Mouse (Mus musculus): ENCODE measurements around the gene Zfp689. TPM values are rescaled to one million over a fixed set of nuclear protein-coding genes. Genes with fewer than 3 reads are reported as not detected.
"Not testable (repeated sequence)": the region's sequence is repeated elsewhere in the genome, so short reads cannot be mapped to it uniquely, and the experiment has no call there.

Gene Zfp689
- polyA plus RNA-seq, 1 experiment from 2014 or later = 17.6 TPM

- no peak for ATAC-seq
- peak overlapping the region; percentile 97 for H3K27ac ChIP-seq (ENCODE audit: low read length)
- peak overlapping the region; percentile 72 for H3K4me3 ChIP-seq (ENCODE audit: low read depth, low read length)
- H3K36me3 ChIP-seq (ENCODE audit: control insufficient read depth, insufficient read depth, low read length) = peaks cover 21% of the 10 kb centered on the region
- H3K4me2 ChIP-seq (ENCODE audit: low read length) = peak overlapping the region; percentile 94
- no peaks in the 10 kb centered on the region for H3K9me3 ChIP-seq (replicated peaks; ENCODE audit: control insufficient read depth, low read length, poor library complexity, severe bottlenecking)
- H3K4me1 ChIP-seq (ENCODE audit: control insufficient read depth, insufficient read depth, low read length) = peaks cover 23% of the 10 kb centered on the region
- WGBS = 3% methylated on average over 7 of the region's 7 CpGs
- no peaks in the 10 kb centered on the region for H3K27me3 ChIP-seq (ENCODE audit: control insufficient read depth, insufficient read depth, low read depth, low read length)
- H3K9ac ChIP-seq (ENCODE audit: low read depth, low read length) = peak overlapping the region; percentile 90
Measured at GRCm38 (mm10) chr7:127472060-127472459, 23.1 kb upstream of the Zfp689 start.

GRCm38 (mm10) chr7:127471646-127472010 is 22.7 kb upstream of the Zfp689 start:
- H3K9me3 ChIP-seq (replicated peaks; ENCODE audit: control insufficient read depth, low read length, poor library complexity, severe bottlenecking) = no peaks in the 10 kb centered on the region
- peak overlapping the region; percentile 90 for H3K9ac ChIP-seq (ENCODE audit: low read depth, low read length)
- peak; percentile 29 for ATAC-seq
- peaks cover 19% of the 10 kb centered on the region for H3K4me1 ChIP-seq (ENCODE audit: control insufficient read depth, insufficient read depth, low read length)
- 0% methylated on average over 25 of the region's 25 CpGs for WGBS
- peak overlapping the region; percentile 97 for H3K27ac ChIP-seq (ENCODE audit: low read length)
- no peaks in the 10 kb centered on the region for H3K27me3 ChIP-seq (ENCODE audit: control insufficient read depth, insufficient read depth, low read depth, low read length)
- H3K4me2 ChIP-seq (ENCODE audit: low read length) = peak overlapping the region; percentile 94
- H3K4me3 ChIP-seq (ENCODE audit: low read depth, low read length) = peak overlapping the region; percentile 72
- peaks cover 21% of the 10 kb centered on the region for H3K36me3 ChIP-seq (ENCODE audit: control insufficient read depth, insufficient read depth, low read length)

- Histone ChIP-seq H3K36me3 (ENCODE audit: control insufficient read depth, insufficient read depth, low read length) (peaks cover 16% of the 10 kb centered on the region), H3K4me1 (ENCODE audit: control insufficient read depth, insufficient read depth, low read length) (peaks cover 19% of the 10 kb centered on the region), H3K9me3 (replicated peaks; ENCODE audit: control insufficient read depth, low read length, poor library complexity, severe bottlenecking) (no peaks in the 10 kb centered on the region), H3K4me2 (ENCODE audit: low read length) (peak overlapping the region; percentile 97), H3K27me3 (ENCODE audit: control insufficient read depth, insufficient read depth, low read depth, low read length) (no peaks in the 10 kb centered on the region), H3K4me3 (ENCODE audit: low read depth, low read length) (peak overlapping the region; percentile 72), H3K27ac (ENCODE audit: low read length) (peak overlapping the region; percentile 97), H3K9ac (ENCODE audit: low read depth, low read length) (peak overlapping the region; percentile 90)
- under 1% methylated on average over 45 of the region's 46 CpGs for WGBS
- ATAC-seq = peak; percentile 96
Measured at GRCm38 (mm10) chr7:127470743-127471645, 22.0 kb upstream of the Zfp689 start.

- Histone ChIP-seq H3K9me3 (replicated peaks; ENCODE audit: control insufficient read depth, low read length, poor library complexity, severe bottlenecking) (no peaks in the 10 kb centered on the region), H3K4me1 (ENCODE audit: control insufficient read depth, insufficient read depth, low read length) (peaks cover 19% of the 10 kb centered on the region), H3K27ac (ENCODE audit: low read length) (peak overlapping the region; percentile 97), H3K27me3 (ENCODE audit: control insufficient read depth, insufficient read depth, low read depth, low read length) (no peaks in the 10 kb centered on the region), H3K4me3 (ENCODE audit: low read depth, low read length) (peak overlapping the region; percentile 72), H3K9ac (ENCODE audit: low read depth, low read length) (peak overlapping the region; percentile 64), H3K36me3 (ENCODE audit: control insufficient read depth, insufficient read depth, low read length) (peaks cover 8% of the 10 kb centered on the region), H3K4me2 (ENCODE audit: low read length) (peak overlapping the region; percentile 97)
- peak; percentile 21; the same call in 1 of the 2 replicates for ATAC-seq
- WGBS = 8% methylated on average over 10 of the region's 10 CpGs
Measured at GRCm38 (mm10) chr7:127470011-127470715, 21.2 kb upstream of the Zfp689 start.

- no peak overlapping the region for H3K4me2 ChIP-seq (ENCODE audit: low read length)
- H3K27me3 ChIP-seq (ENCODE audit: control insufficient read depth, insufficient read depth, low read depth, low read length) = no peaks in the 10 kb centered on the region
- no peaks in the 10 kb centered on the region for H3K9me3 ChIP-seq (replicated peaks; ENCODE audit: control insufficient read depth, low read length, poor library complexity, severe bottlenecking)
- no peaks in the 10 kb centered on the region for H3K36me3 ChIP-seq (ENCODE audit: control insufficient read depth, insufficient read depth, low read length)
- no peak for ATAC-seq
- H3K27ac ChIP-seq (ENCODE audit: low read length) = no peak overlapping the region
- H3K9ac ChIP-seq (ENCODE audit: low read depth, low read length) = no peak overlapping the region
- peaks cover 10% of the 10 kb centered on the region; the same call in 1 of the 2 replicates for H3K4me1 ChIP-seq (ENCODE audit: control insufficient read depth, insufficient read depth, low read length)
- H3K4me3 ChIP-seq (ENCODE audit: low read depth, low read length) = no peak overlapping the region
- WGBS = 93% methylated on average over 4 of the region's 4 CpGs
Measured at GRCm38 (mm10) chr7:127466606-127467005, 17.6 kb upstream of the Zfp689 start.

- not testable (repeated sequence) for H3K27me3 ChIP-seq (ENCODE audit: control insufficient read depth, insufficient read depth, low read depth, low read length); ATAC-seq; H3K4me2 ChIP-seq (ENCODE audit: low read length); H3K4me3 ChIP-seq (ENCODE audit: low read depth, low read length); H3K9ac ChIP-seq (ENCODE audit: low read depth, low read length); H3K27ac ChIP-seq (ENCODE audit: low read length); H3K9me3 ChIP-seq (replicated peaks; ENCODE audit: control insufficient read depth, low read length, poor library complexity, severe bottlenecking); H3K36me3 ChIP-seq (ENCODE audit: control insufficient read depth, insufficient read depth, low read length)
- peaks cover 10% of the 10 kb centered on the region; the same call in 1 of the 2 replicates for H3K4me1 ChIP-seq (ENCODE audit: control insufficient read depth, insufficient read depth, low read length)
- WGBS = 97% methylated on average over 2 of the region's 2 CpGs
Measured at GRCm38 (mm10) chr7:127465670-127466069, 16.7 kb upstream of the Zfp689 start.

- no peak for ATAC-seq
- no peak overlapping the region for H3K27ac ChIP-seq (ENCODE audit: low read length)
- H3K4me3 ChIP-seq (ENCODE audit: low read depth, low read length) = no peak overlapping the region
- H3K9me3 ChIP-seq (replicated peaks; ENCODE audit: control insufficient read depth, low read length, poor library complexity, severe bottlenecking) = no peaks in the 10 kb centered on the region
- H3K4me2 ChIP-seq (ENCODE audit: low read length) = no peak overlapping the region
- WGBS = 85% methylated on average over 3 of the region's 3 CpGs
- no peak overlapping the region for H3K9ac ChIP-seq (ENCODE audit: low read depth, low read length)
- H3K27me3 ChIP-seq (ENCODE audit: control insufficient read depth, insufficient read depth, low read depth, low read length) = no peaks in the 10 kb centered on the region
- no peaks in the 10 kb centered on the region for H3K36me3 ChIP-seq (ENCODE audit: control insufficient read depth, insufficient read depth, low read length)
- H3K4me1 ChIP-seq (ENCODE audit: control insufficient read depth, insufficient read depth, low read length) = peaks cover 10% of the 10 kb centered on the region; the same call in 1 of the 2 replicates
Measured at GRCm38 (mm10) chr7:127465191-127465590, 16.2 kb upstream of the Zfp689 start.

- not testable (repeated sequence) for H3K9ac ChIP-seq (ENCODE audit: low read depth, low read length); H3K27ac ChIP-seq (ENCODE audit: low read length); H3K27me3 ChIP-seq (ENCODE audit: control insufficient read depth, insufficient read depth, low read depth, low read length); H3K4me2 ChIP-seq (ENCODE audit: low read length); H3K4me1 ChIP-seq (ENCODE audit: control insufficient read depth, insufficient read depth, low read length); ATAC-seq; H3K36me3 ChIP-seq (ENCODE audit: control insufficient read depth, insufficient read depth, low read length); H3K4me3 ChIP-seq (ENCODE audit: low read depth, low read length); H3K9me3 ChIP-seq (replicated peaks; ENCODE audit: control insufficient read depth, low read length, poor library complexity, severe bottlenecking)
- WGBS = over 99% methylated on average over 8 of the region's 8 CpGs
Measured at GRCm38 (mm10) chr7:127459311-127459710, 10.4 kb upstream of the Zfp689 start, which contains the start of gene Prr14. Gene Prr14, plus strand, starts transcription at chr7:127459611.
